Mouse (Mus musculus): ENCODE measurements at regions not wholly inside any gene's neighbourhood (a gene's known extent, or its start where the extent isn't known, plus 50 kb on each side); places are given as distances from the start of the nearest gene placed in this dataset.

DNA sequence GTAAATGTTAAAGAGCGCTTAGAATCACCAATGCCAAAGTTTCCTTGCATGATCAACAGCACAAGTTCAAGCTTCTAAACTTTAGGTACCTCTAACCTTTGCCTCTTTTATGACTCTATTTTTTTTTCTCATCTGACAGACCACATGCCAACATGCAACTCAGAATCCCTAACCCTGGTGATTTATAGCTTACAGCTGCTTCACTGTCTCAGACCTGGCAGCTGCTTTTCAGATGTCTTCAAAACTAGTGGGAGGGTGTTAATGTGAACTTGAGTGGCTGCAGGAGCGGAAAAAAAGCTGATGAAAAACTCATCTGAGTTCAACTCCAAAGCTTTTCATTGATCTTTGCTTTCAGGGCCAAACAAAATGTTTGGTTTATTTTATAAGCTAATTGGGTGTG lies 246.8 kb upstream of the Gm49339 start:
- ATAC-seq = no peak
- Histone ChIP-seq H3K4me1 (replicated peaks) (peaks cover 8% of the 10 kb centered on the region), H3K36me3 (no peaks in the 10 kb centered on the region), H3K27ac (no peak overlapping the region), H3K27me3 (no peaks in the 10 kb centered on the region), H3K9me3 (no peaks in the 10 kb centered on the region), H3K4me2 (replicated peaks) (no peak overlapping the region), H3K9ac (replicated peaks) (no peak overlapping the region), H3K4me3 (replicated peaks) (no peak overlapping the region)
- 85% methylated on average over 2 of the region's 2 CpGs for WGBS

DNA sequence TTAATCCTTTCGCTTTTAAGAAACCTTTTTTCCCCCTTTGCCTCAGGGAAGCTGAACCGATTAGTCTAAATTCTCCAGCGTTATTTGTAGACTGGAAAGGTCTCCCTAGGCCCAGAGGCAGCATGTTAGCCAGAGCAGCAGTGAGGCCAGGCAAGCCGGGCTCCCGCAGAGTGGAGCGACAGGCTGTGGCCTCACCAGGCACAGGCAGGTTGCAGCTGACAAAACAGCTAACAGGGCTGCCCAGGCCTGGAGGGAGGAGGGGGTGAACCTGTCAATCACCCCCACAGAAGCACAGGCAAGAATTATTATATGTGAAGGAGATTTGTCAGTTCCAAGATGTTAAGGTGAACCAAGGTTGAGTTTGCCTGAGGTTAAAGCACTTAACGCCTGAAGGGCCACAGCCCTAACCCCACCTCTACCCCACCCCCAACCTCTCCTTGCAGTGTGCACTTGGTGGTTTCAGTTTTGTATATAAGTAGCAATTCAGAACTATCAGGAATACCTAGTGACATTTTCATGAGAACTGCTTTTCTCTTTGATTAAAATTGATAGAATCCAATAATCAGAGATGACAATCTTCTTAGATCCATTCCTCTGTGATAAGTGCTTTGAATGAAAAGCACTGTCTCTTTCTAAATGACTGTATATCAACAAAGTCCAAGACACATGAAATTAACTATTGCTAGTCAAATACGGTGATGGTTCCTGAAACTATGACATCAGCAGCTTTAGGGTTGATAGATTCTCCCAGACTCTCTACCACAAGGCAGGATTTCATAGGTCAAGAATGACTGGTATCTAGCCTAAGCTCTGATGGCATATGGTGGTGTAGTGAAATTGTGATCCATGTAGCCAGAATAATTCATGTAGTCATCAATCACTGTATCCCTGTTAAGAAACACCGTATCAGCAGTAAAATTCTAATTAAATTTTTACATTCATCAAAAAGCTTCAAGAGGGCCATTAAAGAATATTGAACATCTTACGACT lies 244.5 kb upstream of the Gm49339 start:
- Histone ChIP-seq H3K9me3 (no peaks in the 10 kb centered on the region), H3K4me1 (replicated peaks) (peaks cover 8% of the 10 kb centered on the region), H3K9ac (replicated peaks) (no peak overlapping the region), H3K4me2 (replicated peaks) (no peak overlapping the region), H3K27me3 (0 out of 2 replicates have a peak, but pooled peaks cover under 1% of the 10 kb centered on the region), H3K36me3 (no peaks in the 10 kb centered on the region), H3K27ac (0 out of 2 replicates have a peak overlapping the region, but pooled peaks have one; percentile 0), H3K4me3 (replicated peaks) (no peak overlapping the region)
- ATAC-seq = peak; percentile 98
- 32% methylated on average over 10 of the region's 10 CpGs for WGBS

DNA sequence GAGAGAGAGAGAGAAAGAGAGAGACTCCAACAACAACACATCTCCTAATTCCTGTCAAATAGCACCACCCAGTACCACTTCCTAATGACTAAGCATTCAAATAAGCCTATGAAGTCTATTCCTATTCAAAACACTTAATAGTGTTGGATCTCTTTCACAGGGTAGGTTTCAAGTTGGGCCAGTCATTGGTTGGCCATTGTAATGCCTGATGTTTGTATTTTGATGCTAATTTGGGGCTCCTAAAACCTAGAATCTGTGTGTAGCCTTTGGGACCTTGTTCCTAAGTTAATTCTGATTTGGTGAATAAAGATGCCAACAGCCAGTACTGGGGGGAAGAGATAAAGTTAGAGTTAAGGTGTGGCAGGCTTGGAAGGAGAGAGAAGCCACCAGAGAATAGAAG lies 242.3 kb upstream of the Gm49339 start:
- Histone ChIP-seq H3K27ac (no peak overlapping the region), H3K27me3 (0 out of 2 replicates have a peak, but pooled peaks cover 2% of the 10 kb centered on the region), H3K4me2 (replicated peaks) (no peak overlapping the region), H3K4me1 (replicated peaks) (peaks cover 8% of the 10 kb centered on the region), H3K9ac (replicated peaks) (no peak overlapping the region), H3K4me3 (replicated peaks) (no peak overlapping the region), H3K9me3 (no peaks in the 10 kb centered on the region), H3K36me3 (no peaks in the 10 kb centered on the region)
- no peak for ATAC-seq

DNA sequence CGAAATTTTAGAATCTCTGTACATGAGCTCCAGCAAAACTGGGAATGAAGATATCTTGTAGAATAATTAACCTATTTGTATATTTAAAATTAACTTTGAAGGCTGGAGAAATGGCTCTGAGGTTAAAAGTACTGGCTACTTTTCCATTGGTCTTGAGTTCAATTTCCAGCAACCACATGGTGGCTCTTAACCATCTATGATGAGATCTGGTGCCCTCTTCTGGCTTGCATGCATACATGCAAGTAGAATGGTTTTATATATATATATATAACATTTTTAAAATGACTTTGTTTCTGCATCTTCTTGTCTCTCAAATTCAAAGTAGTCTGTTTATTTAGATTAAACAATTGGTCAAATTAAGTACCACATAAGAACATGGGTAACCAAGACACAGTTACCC lies 227.0 kb upstream of the Gm49339 start:
- Histone ChIP-seq H3K36me3 (no peaks in the 10 kb centered on the region), H3K4me2 (replicated peaks) (no peak overlapping the region), H3K27ac (no peak overlapping the region), H3K4me1 (replicated peaks) (peaks cover 11% of the 10 kb centered on the region), H3K9me3 (no peaks in the 10 kb centered on the region), H3K27me3 (peaks cover 39% of the 10 kb centered on the region), H3K9ac (replicated peaks) (no peak overlapping the region), H3K4me3 (replicated peaks) (no peak overlapping the region)
- 100% methylated on average over 1 of the region's 1 CpGs for WGBS
- no peak for ATAC-seq

DNA sequence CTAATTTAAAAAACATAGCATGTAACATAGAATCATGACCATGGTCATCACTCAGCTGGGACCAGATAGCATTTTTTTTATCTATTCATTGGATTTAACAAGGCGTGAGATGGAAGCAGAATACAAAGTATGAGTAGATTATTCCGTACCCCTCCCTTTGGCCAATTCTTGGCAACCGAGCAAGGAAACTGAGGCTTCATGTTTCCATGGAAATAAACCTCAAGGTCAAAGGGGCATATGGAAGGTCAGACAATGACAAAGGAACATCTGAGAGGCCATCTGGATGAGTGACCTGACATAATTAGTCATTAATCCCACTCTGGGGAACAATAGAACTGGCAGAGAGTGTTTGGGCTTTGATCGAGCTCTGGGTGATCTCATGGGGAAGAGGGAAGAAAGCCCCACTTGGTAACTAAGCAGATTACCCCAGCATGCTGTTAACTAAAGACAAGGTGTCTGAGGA lies 222.8 kb upstream of the Gm49339 start:
- ATAC-seq = peak; percentile 95
- Histone ChIP-seq H3K36me3 (no peaks in the 10 kb centered on the region), H3K9ac (replicated peaks) (no peak overlapping the region), H3K27me3 (peaks cover 45% of the 10 kb centered on the region), H3K27ac (no peak overlapping the region), H3K4me2 (replicated peaks) (no peak overlapping the region), H3K9me3 (no peaks in the 10 kb centered on the region), H3K4me3 (replicated peaks) (no peak overlapping the region), H3K4me1 (replicated peaks) (peaks cover 11% of the 10 kb centered on the region)
- 3% methylated on average over 4 of the region's 4 CpGs for WGBS

DNA sequence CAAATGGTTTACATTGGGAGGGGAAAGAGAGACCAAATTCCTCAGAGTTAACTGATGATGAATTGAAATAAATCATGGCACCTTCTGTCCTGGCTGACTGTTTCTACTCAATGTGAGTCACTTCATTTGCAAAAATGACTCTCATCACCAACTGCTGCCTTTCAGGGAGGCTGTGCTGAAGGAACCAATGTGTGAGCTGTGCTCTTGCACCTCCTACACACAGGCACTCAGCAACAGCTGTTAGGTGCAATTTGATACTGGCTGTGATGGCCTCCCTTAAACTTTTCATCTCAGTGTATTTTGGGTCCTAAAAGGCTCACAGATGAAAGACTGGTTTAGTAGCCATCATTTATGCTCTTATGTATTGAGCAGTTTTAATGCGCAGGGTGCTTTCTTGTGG lies 209.0 kb upstream of the Gm49339 start:
- Histone ChIP-seq H3K36me3 (no peaks in the 10 kb centered on the region), H3K9me3 (no peaks in the 10 kb centered on the region), H3K27ac (no peak overlapping the region), H3K27me3 (peaks cover 8% of the 10 kb centered on the region), H3K4me3 (replicated peaks) (no peak overlapping the region), H3K4me2 (replicated peaks) (no peak overlapping the region), H3K4me1 (replicated peaks) (no peaks in the 10 kb centered on the region), H3K9ac (replicated peaks) (no peak overlapping the region)
- 94% methylated on average over 1 of the region's 1 CpGs for WGBS
- ATAC-seq = no peak

DNA sequence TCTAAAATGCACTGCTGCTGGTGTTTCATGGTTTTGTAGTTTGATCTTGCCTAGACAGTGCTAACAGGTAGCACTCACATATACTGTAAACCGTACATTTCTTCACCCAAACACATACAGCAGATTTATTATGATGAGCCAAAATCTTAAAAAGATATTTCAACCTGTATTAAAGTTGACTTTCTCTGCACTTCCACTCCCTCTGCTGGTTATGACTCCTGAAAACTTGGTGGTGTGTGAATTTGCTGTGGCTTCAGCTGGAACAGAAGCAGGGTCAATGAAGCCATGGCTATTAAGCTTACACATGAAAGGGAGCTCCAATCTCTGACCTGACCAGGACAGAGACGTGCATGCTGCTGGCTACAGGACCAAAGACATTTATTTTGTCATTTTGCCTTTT lies 202.2 kb upstream of the Gm49339 start:
- Histone ChIP-seq H3K27me3 (peaks cover 9% of the 10 kb centered on the region), H3K27ac (no peak overlapping the region), H3K4me1 (replicated peaks) (no peaks in the 10 kb centered on the region), H3K9me3 (no peaks in the 10 kb centered on the region), H3K9ac (replicated peaks) (no peak overlapping the region), H3K4me3 (replicated peaks) (no peak overlapping the region), H3K36me3 (no peaks in the 10 kb centered on the region), H3K4me2 (replicated peaks) (no peak overlapping the region)
- no peak for ATAC-seq
- WGBS = 54% methylated on average over 2 of the region's 2 CpGs

DNA sequence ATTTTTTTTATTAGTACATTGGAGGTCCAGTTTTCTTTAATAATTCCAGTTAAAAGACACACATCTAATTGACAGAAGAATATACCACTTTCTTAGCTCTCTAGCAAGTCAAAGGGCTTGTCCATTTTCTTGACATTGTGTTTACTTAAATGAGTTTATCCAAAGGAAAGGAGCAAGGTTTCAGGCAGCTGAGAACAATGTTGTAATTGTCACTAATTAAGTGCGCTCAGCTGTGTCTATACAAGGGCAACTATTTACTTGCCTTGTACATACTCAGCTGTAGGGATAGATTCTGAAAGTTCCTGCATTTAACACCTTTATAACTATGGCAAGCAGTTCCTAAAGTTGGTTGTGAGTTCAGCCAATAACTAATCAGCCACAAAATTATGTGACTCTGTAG lies 198.0 kb upstream of the Gm49339 start:
- H3K4me3 ChIP-seq (replicated peaks) = no peak overlapping the region
- no peaks in the 10 kb centered on the region for H3K36me3 ChIP-seq
- no peak overlapping the region for H3K9ac ChIP-seq (replicated peaks)
- ATAC-seq = no peak
- no peaks in the 10 kb centered on the region for H3K9me3 ChIP-seq
- H3K27ac ChIP-seq = no peak overlapping the region
- H3K4me2 ChIP-seq (replicated peaks) = no peak overlapping the region
- WGBS = 77% methylated on average over 1 of the region's 1 CpGs
- peaks cover 9% of the 10 kb centered on the region for H3K27me3 ChIP-seq
- H3K4me1 ChIP-seq (replicated peaks) = no peaks in the 10 kb centered on the region

DNA sequence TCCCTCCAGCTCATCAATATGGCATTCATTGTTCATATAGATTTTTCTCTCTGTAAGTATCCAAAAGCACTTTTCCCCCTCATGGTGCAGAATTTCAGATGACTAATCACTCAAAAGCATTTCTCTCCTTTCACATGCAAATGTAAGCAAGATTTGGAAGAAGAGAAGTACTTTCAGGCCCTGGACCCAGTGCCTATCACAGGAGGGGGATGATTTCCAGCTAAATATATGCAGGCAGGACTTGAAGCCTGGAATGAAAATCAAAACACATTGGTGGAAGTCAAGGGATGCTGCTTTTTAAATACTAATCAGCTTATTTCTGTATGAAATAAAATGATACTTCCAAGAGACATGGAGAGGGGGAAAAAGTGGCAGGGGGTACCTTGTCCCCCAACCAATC lies 195.9 kb upstream of the Gm49339 start:
- Histone ChIP-seq H3K4me3 (replicated peaks) (no peak overlapping the region), H3K36me3 (no peaks in the 10 kb centered on the region), H3K4me1 (replicated peaks) (no peaks in the 10 kb centered on the region), H3K4me2 (replicated peaks) (no peak overlapping the region), H3K27ac (no peak overlapping the region), H3K9me3 (no peaks in the 10 kb centered on the region), H3K9ac (replicated peaks) (no peak overlapping the region), H3K27me3 (0 out of 2 replicates have a peak, but pooled peaks cover 4% of the 10 kb centered on the region)
- ATAC-seq = no peak

DNA sequence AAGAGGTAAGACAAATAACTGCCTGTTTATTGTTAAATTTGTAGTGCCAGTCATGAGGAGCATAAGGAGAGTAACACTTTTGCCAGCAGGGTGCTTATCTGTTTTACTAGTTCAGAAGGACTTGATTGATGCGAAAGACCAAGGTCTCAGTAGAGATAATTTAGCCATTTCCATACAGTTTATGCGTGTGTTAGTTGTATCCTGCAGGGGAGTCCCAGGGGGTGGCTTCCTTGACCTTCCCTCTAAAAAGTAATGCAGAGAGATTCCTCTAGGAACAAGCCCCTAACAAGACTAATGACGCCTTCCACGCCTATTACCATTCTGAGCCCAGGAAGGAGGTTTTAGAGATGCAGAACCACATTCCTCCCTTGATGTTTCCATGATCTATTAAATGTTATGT lies 192.6 kb upstream of the Gm49339 start:
- H3K9ac ChIP-seq (replicated peaks) = no peak overlapping the region
- no peak for ATAC-seq
- H3K9me3 ChIP-seq = no peaks in the 10 kb centered on the region
- H3K27ac ChIP-seq = no peak overlapping the region
- WGBS = 36% methylated on average over 4 of the region's 4 CpGs
- no peaks in the 10 kb centered on the region for H3K36me3 ChIP-seq
- no peaks in the 10 kb centered on the region for H3K4me1 ChIP-seq (replicated peaks)
- H3K4me3 ChIP-seq (replicated peaks) = no peak overlapping the region
- peaks cover 6% of the 10 kb centered on the region; the same call in 1 of the 2 replicates for H3K27me3 ChIP-seq
- no peak overlapping the region for H3K4me2 ChIP-seq (replicated peaks)

DNA sequence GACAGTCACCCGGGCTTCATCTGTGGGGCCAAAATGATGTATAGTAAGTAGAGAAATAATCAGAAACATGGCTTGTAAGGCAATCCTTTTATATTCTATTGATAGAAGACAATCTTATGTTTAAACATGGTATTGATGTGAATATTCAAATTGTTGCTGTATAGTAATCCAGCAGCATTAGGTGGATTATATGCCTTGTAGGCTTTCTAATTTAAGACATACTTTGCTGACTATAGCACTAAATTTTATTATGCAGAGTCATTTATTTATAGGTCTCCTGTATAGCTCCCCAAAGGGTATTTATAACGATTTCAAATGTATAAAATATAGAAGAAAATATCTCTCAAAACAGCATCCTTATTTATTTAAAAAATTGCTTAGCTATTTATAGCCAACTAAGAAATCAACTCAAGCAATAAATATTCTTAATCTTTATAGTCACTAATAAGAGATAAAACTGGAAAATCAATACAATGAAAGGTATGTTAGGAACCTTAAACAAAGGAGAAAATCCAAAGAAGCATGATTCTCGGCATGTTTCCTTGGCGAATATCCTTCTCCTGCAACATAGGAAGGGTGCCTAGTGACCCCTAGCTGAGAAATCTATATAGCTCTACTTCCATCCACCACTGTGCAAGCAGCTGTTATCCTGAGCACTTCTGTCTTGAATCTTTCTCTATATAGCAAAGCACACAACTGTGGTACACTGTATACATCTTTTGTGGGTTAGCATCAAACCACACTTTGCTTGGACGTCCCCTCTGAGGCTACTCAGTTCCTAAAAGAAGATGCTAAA lies 188.8 kb upstream of the Gm49339 start:
- WGBS = 32% methylated on average over 5 of the region's 5 CpGs

DNA sequence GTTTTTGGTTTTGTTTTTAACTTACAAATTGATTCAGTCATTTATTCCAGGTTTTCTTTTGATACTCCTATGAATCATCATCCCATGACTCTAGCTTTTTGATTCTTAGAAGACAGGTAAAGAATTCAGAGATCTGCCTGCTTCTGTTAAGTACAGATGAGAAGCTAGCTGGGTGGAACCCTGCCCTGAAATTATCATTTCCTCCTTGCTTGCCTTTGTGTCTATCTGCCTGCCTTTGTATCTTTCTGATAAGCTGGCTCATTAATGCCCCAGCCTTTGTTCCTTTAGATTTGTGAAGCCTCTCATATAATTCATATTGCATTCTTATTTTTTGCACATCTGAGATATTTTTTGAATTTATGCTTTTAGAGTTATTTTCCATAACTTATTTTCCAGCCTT lies 167.6 kb upstream of the Gm49339 start:
- Histone ChIP-seq H3K27ac (no peak overlapping the region), H3K9me3 (no peaks in the 10 kb centered on the region), H3K4me1 (replicated peaks) (no peaks in the 10 kb centered on the region)

More for the DNA sequence above, 188.8 kb upstream of the Gm49339 start:
- Histone ChIP-seq H3K9ac (replicated peaks) (no peak overlapping the region), H3K4me3 (replicated peaks) (no peak overlapping the region), H3K9me3 (no peaks in the 10 kb centered on the region), H3K4me1 (replicated peaks) (no peaks in the 10 kb centered on the region), H3K27me3 (peaks cover 6% of the 10 kb centered on the region; the same call in 1 of the 2 replicates), H3K27ac (no peak overlapping the region), H3K36me3 (no peaks in the 10 kb centered on the region), H3K4me2 (replicated peaks) (no peak overlapping the region)
- ATAC-seq = peak; percentile 94

More for the DNA sequence above, 167.6 kb upstream of the Gm49339 start:
- H3K27me3 ChIP-seq = no peaks in the 10 kb centered on the region
- H3K36me3 ChIP-seq = no peaks in the 10 kb centered on the region
- no peak overlapping the region for H3K4me3 ChIP-seq (replicated peaks)
- H3K4me2 ChIP-seq (replicated peaks) = no peak overlapping the region
- no peak for ATAC-seq
- no peak overlapping the region for H3K9ac ChIP-seq (replicated peaks)

All from midbrain, embryonic 13.5 days (tissue).